Comparison of ENCODE assay signal across 10 mouse cellular contexts in the genomic region with DNA sequence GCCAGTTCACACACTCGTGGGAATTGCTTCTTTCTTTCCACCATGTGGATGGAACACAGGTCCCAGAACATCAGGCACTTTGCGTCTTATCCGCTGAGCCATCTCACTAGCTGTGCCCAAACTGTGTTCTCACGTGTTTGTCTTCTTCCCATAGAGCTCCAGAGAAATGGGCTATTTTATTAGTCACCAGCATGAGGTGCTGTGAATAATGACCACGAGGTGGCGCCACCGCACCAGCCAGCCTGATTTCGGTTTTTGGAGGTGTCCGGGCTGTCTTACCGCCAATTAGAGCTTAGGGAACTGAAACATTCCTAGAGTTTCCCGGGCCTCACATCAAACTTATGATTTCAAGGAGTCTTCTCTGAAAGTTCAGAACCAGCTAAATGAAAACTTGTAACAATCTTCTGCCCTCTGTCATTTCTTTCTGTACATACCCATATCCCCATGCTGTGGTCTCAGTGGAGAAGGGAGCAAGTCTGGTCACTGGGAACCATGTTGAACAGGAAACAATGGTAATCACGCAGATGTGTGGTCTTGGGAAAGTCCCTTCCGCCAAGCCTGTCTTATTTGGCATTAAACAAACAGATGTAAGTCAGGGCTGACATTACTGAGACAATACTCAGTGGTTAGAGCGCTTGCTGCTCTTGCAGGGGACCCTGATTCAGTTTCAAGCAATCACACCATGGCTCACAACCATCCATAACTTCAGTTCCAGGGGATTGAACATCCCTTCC. TPM values are rescaled to one million over a fixed set of nuclear protein-coding genes. Genes with fewer than 3 reads are reported as not detected.
A peak's percentile ranks its signal among the peaks of the same experiment; 100 is the strongest.
DNase-seq lines count a peak whose midpoint lies in the region; ATAC-seq lines count a peak whose summit lies in the region.
"Had no signal": no experiment of that assay in that cellular context is flagged by ENCODE, and none has a peak within 500 bp of the region (broad histone marks: within the 10 kb centered on the region; RNA-seq: fewer than 3 reads in every experiment).

No protein-coding gene starts in this region.

- no peaks in the 10 kb centered on the region for H3K36me3 ChIP-seq in heart, embryonic 11.5 days (ENCODE audit: control insufficient read depth, insufficient read depth, low read length)
- H3K36me3 ChIP-seq: embryonic facial prominence, embryonic 12.5 days; liver, embryonic 15.5 days had no signal

- no peaks in the 10 kb centered on the region for H3K27me3 ChIP-seq in heart, embryonic 11.5 days (ENCODE audit: control insufficient read depth, insufficient read depth, low read length)
- H3K27me3 ChIP-seq: embryonic facial prominence, embryonic 12.5 days; liver, embryonic 15.5 days had no signal

- H3K4me1 ChIP-seq in heart, embryonic 11.5 days (ENCODE audit: control insufficient read depth, insufficient read depth, low read length) = no peaks in the 10 kb centered on the region
- H3K4me1 ChIP-seq: embryonic facial prominence, embryonic 12.5 days had no signal

- ATAC-seq in heart, embryonic 11.5 days (replicated peaks; ENCODE audit: insufficient number of reproducible peaks, low FRiP score, low TSS enrichment) = no peak
- ATAC-seq in megakaryocyte, adult 5-6 weeks (ENCODE audit: poor library complexity, severe bottlenecking) = peak; percentile 52

- H3K9ac ChIP-seq in heart, embryonic 11.5 days (ENCODE audit: low read depth, low read length) = no peak overlapping the region
- H3K9ac ChIP-seq: embryonic facial prominence, embryonic 12.5 days; liver, embryonic 15.5 days had no signal

- peak; percentile 37 to 65 for DNase-seq in heart, adult 18-20 months
- DNase-seq in 3T3-L1 (ENCODE audit: low read depth, low spot score) = peak; percentile 55
- peak; percentile 63 for DNase-seq in Muller cell, postnatal 12 days (ENCODE audit: inconsistent ontology term)
- DNase-seq in embryo, embryonic 10.5 days (ENCODE audit: low spot score) = peak; percentile 81
- peak; percentile 60 for DNase-seq in kidney, adult 9 months
- peak; percentile 85 for DNase-seq in testis, postnatal 10 days (ENCODE audit: low spot score)

- H3K4me2 ChIP-seq in heart, embryonic 11.5 days = no peak overlapping the region
- H3K4me2 ChIP-seq: embryonic facial prominence, embryonic 12.5 days; liver, embryonic 15.5 days had no signal

- no peaks in the 10 kb centered on the region for H3K9me3 ChIP-seq in heart, embryonic 11.5 days (replicated peaks; ENCODE audit: control insufficient read depth, low read length)
- H3K9me3 ChIP-seq: embryonic facial prominence, embryonic 12.5 days; liver, embryonic 15.5 days had no signal

- WGBS in heart, embryonic 11.5 days (ENCODE audit: insufficient replicate concordance) = 33% methylated on average over 14 of the region's 14 CpGs

- no peak overlapping the region for H3K4me3 ChIP-seq in heart, embryonic 11.5 days (ENCODE audit: low read depth, low read length)
- H3K4me3 ChIP-seq: embryonic facial prominence, embryonic 12.5 days; liver, embryonic 15.5 days had no signal

- no peak overlapping the region for H3K27ac ChIP-seq in heart, embryonic 11.5 days (ENCODE audit: low read depth, low read length)
- H3K27ac ChIP-seq: embryonic facial prominence, embryonic 12.5 days; liver, embryonic 15.5 days had no signal

RNA-seq across cellular contexts. Expression of a gene that starts 10.4 kb away (rescaled TPM):
- under 1 TPM in 1 of 2 experiments, not detected in 1; 0.41 TPM for total RNA-seq in heart, adult 18-20 months (2021)
- 3.8 and 4.6 TPM in 2 replicates for polyA plus RNA-seq in heart, embryonic 11.5 days (2014; fragmentation: Nextera tagmentation; extraction: Ambion mirVana)
- not detected in 2 replicates for total RNA-seq in megakaryocyte, adult 5-6 weeks (2015)
- not detected in 2 replicates for total RNA-seq in megakaryocyte, adult 5-6 weeks (2017)

RNA-seq across cellular contexts. Expression of a gene that starts 11.8 kb away (rescaled TPM):
- 10 to 100 TPM; 43.8 to 51.5 TPM for total RNA-seq in heart, adult 18-20 months (2021)
- 12.8 and 14.5 TPM in 2 replicates for polyA plus RNA-seq in heart, embryonic 11.5 days (2014; fragmentation: Nextera tagmentation; extraction: Ambion mirVana)
- total RNA-seq in megakaryocyte, adult 5-6 weeks (2015) = 95.9 and 115 TPM in 2 replicates
- 37.2 and 62.2 TPM in 2 replicates for total RNA-seq in megakaryocyte, adult 5-6 weeks (2017)
